Mouse (Mus musculus) intestine, embryonic 15.5 days (tissue): ENCODE results near the gene Nell2. TPM values are rescaled to one million over a fixed set of nuclear protein-coding genes. Genes with fewer than 3 reads are reported as not detected.

Experiments used
- ATAC-seq: fragments of 200-750 bp; cut with Nextera tagmentation; 2 replicates; pipeline ENCODE4 v1.8.0; 2017; ENCODE audit warnings: moderate TSS enrichment, moderate library complexity
- H3K27ac ChIP-seq: fragments of 300-500 bp; sonication (generic); 2 replicates; pipeline ENCODE4 v1.5.1; 2015; ENCODE audit warnings: mild to moderate bottlenecking, inconsistent platforms
- H3K27me3 ChIP-seq: fragments of 300-500 bp; sonication (generic); replicated peaks from 2 replicates; pipeline ENCODE4 v1.6.1; 2015; ENCODE audit warnings: inconsistent platforms
- H3K36me3 ChIP-seq: fragments of 300-500 bp; sonication (generic); 2 replicates; pipeline ENCODE4 v1.6.1; 2015; ENCODE audit warnings: inconsistent platforms
- H3K4me1 ChIP-seq: fragments of 300-500 bp; sonication (generic); replicated peaks from 2 replicates; pipeline ENCODE4 v1.6.1; 2015; ENCODE audit warnings: inconsistent platforms
- H3K4me2 ChIP-seq: fragments of 300-500 bp; sonication (generic); replicated peaks from 2 replicates; pipeline ENCODE4 v1.6.1; 2015; ENCODE audit warnings: mild to moderate bottlenecking, inconsistent platforms
- H3K4me3 ChIP-seq: fragments of 300-500 bp; sonication (generic); replicated peaks from 2 replicates; pipeline ENCODE4 v1.5.1; 2015; ENCODE audit warnings: inconsistent platforms
- H3K9ac ChIP-seq: fragments of 300-500 bp; sonication (generic); 2 replicates; pipeline ENCODE4 v1.6.1; 2015; ENCODE audit warnings: inconsistent platforms
- H3K9me3 ChIP-seq: fragments of 300-500 bp; sonication (generic); 2 replicates; pipeline ENCODE4 v1.6.1; 2016; ENCODE audit warnings: inconsistent platforms
- WGBS: fragments of 180-500 bp; shearing (Covaris S2); methylation state at CpG from one replicate; pipeline ENCODE4 v1.1.7; 2015; 5-methylcytosine and 5-hydroxymethylcytosine counted together
- polyA plus RNA-seq: library from polyadenylated mRNA; unstranded; fragments of >200 nt; fragmentation: Nextera tagmentation; extraction: Ambion mirVana; gene quantifications from 2 replicates; pipeline ENCODE4 v1.2.1, GENCODE M21; 2015

Nell2 gene
- polyA plus RNA-seq, 1 experiment from 2014 or later: 13.7 TPM

- no peak overlapping the region for H3K4me3 ChIP-seq
- ATAC-seq: no peak
- no peak overlapping the region for H3K4me2 ChIP-seq
- H3K27ac ChIP-seq: no peak overlapping the region
- H3K36me3 ChIP-seq: no peaks in the 10 kb centered on the region
- no peaks in the 10 kb centered on the region for H3K9me3 ChIP-seq
- no peak overlapping the region for H3K9ac ChIP-seq
- H3K27me3 ChIP-seq: no peaks in the 10 kb centered on the region
- WGBS: 85% methylated on average over 13 of the region's 13 CpGs
- no peaks in the 10 kb centered on the region for H3K4me1 ChIP-seq
Observed at GRCm38 (mm10) chr15:95028862-95029486, 499.4 kb downstream of the Nell2 start.

Other genes with a start within 250 kb of the Nell2 start
- 0.34 TPM in 1 of 2 replicates, not detected in the other for gene Dbx2, start 127.4 kb upstream of the Nell2 start, polyA plus RNA-seq